Mouse (Mus musculus) neural tube, embryonic 11.5 days (tissue): ENCODE measurements around the gene Ccdc183. TPM values are rescaled to one million over a fixed set of nuclear protein-coding genes. Genes with fewer than 3 reads are reported as not detected.

Source experiments
- ATAC-seq: fragments of 200-750 bp; cut with Nextera tagmentation; 2 replicates; pipeline ENCODE4 v1.8.0; 2017; ENCODE audit warnings: moderate number of reproducible peaks, mild to moderate bottlenecking, moderate TSS enrichment, moderate library complexity; ENCODE audit not compliant: insufficient read depth, low FRiP score, low TSS enrichment
- DNase-seq: peaks from one replicate; pipeline ENCODE4 v3.0.0-alpha.2; 2015; ENCODE audit warnings: low spot score
- H3K27ac ChIP-seq: fragments of 300-500 bp; sonication (generic); 2 replicates; pipeline ENCODE4 v1.5.1; 2014; ENCODE audit warnings: low read depth, mild to moderate bottlenecking, low read length
- H3K27me3 ChIP-seq: fragments of 300-500 bp; sonication (generic); 2 replicates; pipeline ENCODE4 v1.6.1; 2014; ENCODE audit warnings: mild to moderate bottlenecking, low read length, mixed read lengths; ENCODE audit not compliant: control insufficient read depth, insufficient read depth
- H3K36me3 ChIP-seq: fragments of 300-500 bp; sonication (generic); 2 replicates; pipeline ENCODE4 v1.6.1; 2014; ENCODE audit warnings: mild to moderate bottlenecking, low read length, moderate library complexity, mixed read lengths; ENCODE audit not compliant: control insufficient read depth, insufficient read depth
- H3K4me1 ChIP-seq: fragments of 300-500 bp; sonication (generic); 2 replicates; pipeline ENCODE4 v1.6.1; 2014; ENCODE audit warnings: low read length, mixed read lengths; ENCODE audit not compliant: control insufficient read depth, insufficient read depth
- H3K4me2 ChIP-seq: fragments of 300-500 bp; sonication (generic); 2 replicates; pipeline ENCODE4 v1.6.1; 2014; ENCODE audit warnings: low read depth, mild to moderate bottlenecking, moderate library complexity
- H3K4me3 ChIP-seq: fragments of 300-500 bp; sonication (generic); 2 replicates; pipeline ENCODE4 v1.5.1; 2014; ENCODE audit warnings: low read depth, low read length
- H3K9ac ChIP-seq: fragments of 300-500 bp; sonication (generic); 2 replicates; pipeline ENCODE4 v1.6.1; 2014; ENCODE audit warnings: mild to moderate bottlenecking, low read length
- H3K9me3 ChIP-seq: fragments of 300-500 bp; sonication (generic); 2 replicates; pipeline ENCODE4 v1.6.1; 2016; ENCODE audit warnings: low read length; ENCODE audit not compliant: control insufficient read depth
- WGBS: fragments of 180-500 bp; shearing (Covaris S2); extraction: QIAGEN DNeasy Blood & Tissue Kit; methylation state at CpG from one replicate; pipeline ENCODE4 v1.1.7; 2014; 5-methylcytosine and 5-hydroxymethylcytosine counted together
- polyA plus RNA-seq: library from polyadenylated mRNA; unstranded; fragments of >200 nt; fragmentation: Nextera tagmentation; extraction: Ambion mirVana; gene quantifications from 2 replicates; pipeline ENCODE4 v1.2.1, GENCODE M21; 2014

Gene Ccdc183
- polyA plus RNA-seq, 1 experiment from 2014 or later, result 0.20 TPM

GRCm38 (mm10) chr2:25582466-25583119, 34.9 kb downstream of the Ccdc183 start:
- Histone ChIP-seq H3K9me3 (no peaks in the 10 kb centered on the region), H3K4me2 (no peak overlapping the region), H3K9ac (no peak overlapping the region), H3K36me3 (peaks cover 7% of the 10 kb centered on the region; the same call in 1 of the 2 replicates), H3K4me3 (no peak overlapping the region), H3K27ac (no peak overlapping the region), H3K4me1 (peaks cover 25% of the 10 kb centered on the region), H3K27me3 (peaks cover 38% of the 10 kb centered on the region)
- ATAC-seq (no peak), DNase-seq (peak; percentile 52)
- 51% methylated on average over 12 of the region's 12 CpGs for WGBS

DNA sequence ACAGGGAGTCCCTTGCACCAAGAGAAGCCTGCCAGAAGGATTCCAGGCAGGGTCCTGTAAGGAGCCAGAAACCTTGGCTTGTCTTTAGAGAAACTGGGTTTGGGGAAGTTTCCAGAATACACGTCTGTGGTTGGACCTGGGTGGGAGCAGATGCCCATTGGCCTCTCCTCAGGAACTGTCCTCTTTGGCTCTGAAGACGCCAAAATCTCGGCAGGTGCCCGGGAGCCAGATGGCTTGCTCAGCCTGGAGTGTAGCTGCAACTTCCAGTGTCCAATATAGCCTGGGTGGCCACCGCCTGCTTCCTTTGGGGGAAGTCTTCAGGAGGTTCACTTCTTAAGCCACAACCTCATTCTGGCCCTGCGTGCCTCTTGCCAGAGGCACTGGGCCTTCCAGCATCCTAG, 35.6 kb downstream of the Ccdc183 start:
- no peak for DNase-seq
- H3K9ac ChIP-seq, result no peak overlapping the region
- H3K4me3 ChIP-seq, result no peak overlapping the region
- WGBS, result 39% methylated on average over 6 of the region's 6 CpGs
- H3K27me3 ChIP-seq, result peaks cover 45% of the 10 kb centered on the region
- no peak for ATAC-seq
- H3K27ac ChIP-seq, result no peak overlapping the region
- H3K4me1 ChIP-seq, result peaks cover 26% of the 10 kb centered on the region
- H3K9me3 ChIP-seq, result no peaks in the 10 kb centered on the region
- peaks cover 7% of the 10 kb centered on the region; the same call in 1 of the 2 replicates for H3K36me3 ChIP-seq
- no peak overlapping the region for H3K4me2 ChIP-seq

DNA sequence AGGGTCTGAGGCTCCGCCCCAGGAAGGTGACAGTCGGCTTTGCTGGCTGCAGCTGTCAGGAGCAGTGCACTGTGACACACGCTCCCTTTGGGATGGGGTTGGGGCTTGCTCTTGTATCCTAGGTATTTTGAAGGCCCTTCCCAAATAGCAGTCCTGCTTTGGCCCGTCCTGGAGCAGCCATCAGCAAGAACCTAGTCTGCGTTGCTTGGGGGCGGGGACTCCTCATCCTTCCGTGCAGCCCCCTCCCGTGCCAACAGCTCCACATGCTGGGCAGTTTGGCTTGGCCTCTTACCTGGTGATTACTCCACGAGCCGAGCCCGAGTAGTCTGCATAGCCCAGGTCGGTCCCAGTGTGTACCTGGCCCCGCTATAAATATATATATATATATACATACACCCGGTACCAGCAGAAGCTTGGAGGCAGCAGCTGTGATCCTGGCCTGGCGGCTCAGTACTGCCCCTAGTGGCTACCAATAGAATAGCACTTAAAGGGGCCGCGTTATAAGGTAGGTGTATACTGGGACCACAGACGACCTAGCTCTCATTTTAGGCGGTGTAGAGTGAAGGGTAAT, 36.1 kb downstream of the Ccdc183 start, which contains the start of gene Ajm1:
TSS of gene Ajm1 (minus strand) at position 464 of the 571 bp plus-strand sequence.
- Histone ChIP-seq H3K4me3 (peak within 1 kb of the TSS; percentile 28; the same call in 1 of the 2 replicates), H3K36me3 (peaks cover 7% of the 10 kb centered on the region; the same call in 1 of the 2 replicates), H3K27ac (no peak within 1 kb of the TSS), H3K9me3 (no peaks in the 10 kb centered on the region), H3K9ac (no peak within 1 kb of the TSS), H3K27me3 (peaks cover 50% of the 10 kb centered on the region), H3K4me1 (peaks cover 26% of the 10 kb centered on the region), H3K4me2 (peak within 1 kb of the TSS; percentile 44)
- peak; percentile 69 for DNase-seq
- WGBS, result 7% methylated on average over 19 of the region's 19 CpGs
- ATAC-seq, result peak; percentile 62

- Histone ChIP-seq H3K9ac (no peak overlapping the region), H3K4me2 (no peak overlapping the region), H3K36me3 (peaks cover 4% of the 10 kb centered on the region; the same call in 1 of the 2 replicates), H3K27me3 (peaks cover 57% of the 10 kb centered on the region), H3K27ac (no peak overlapping the region), H3K4me3 (no peak overlapping the region), H3K9me3 (no peaks in the 10 kb centered on the region), H3K4me1 (peaks cover 27% of the 10 kb centered on the region)
- DNase-seq, result no peak
- no peak for ATAC-seq
- 47% methylated on average over 6 of the region's 6 CpGs for whole genome bisulfite sequencing
Observed at GRCm38 (mm10) chr2:25580621-25581101, 36.8 kb downstream of the Ccdc183 start.

DNA sequence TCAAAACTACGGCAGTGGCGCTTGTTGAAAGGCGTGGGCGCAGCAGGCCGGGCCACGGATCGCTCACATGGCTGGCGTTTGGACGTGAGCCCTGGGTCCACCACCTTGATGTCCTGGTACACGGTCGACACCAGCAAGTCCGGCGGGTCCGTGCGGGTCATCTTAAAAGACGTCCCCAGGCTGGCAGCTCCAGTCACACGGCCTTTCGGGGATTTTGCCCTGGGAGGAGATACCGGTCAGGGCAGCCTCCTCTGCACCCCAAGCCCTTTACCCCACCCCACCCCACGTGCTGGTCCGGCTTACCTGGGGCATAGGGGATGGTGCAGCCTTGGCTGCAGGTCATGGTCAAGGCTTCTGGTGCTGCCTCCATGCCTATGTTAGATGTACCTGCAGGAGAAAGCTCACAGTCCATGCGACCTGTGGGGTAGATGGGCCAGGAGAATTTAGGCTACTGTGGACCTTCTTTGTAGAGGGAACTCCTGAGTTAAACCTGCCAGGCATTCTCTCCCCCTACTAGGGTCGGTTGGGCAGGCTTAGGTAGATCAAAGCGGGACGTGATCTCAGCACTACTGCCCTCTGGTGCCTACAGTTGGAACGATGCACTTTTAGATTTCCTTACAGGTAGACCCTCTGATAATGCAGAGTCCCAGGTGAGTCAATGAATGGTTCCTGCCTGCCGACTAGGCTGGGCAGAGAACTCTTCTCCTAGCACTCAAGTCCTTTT, 37.6 kb downstream of the Ccdc183 start:
- Histone ChIP-seq H3K4me3 (no peak overlapping the region), H3K4me2 (peak overlapping the region; percentile 12; the same call in 1 of the 2 replicates), H3K27ac (no peak overlapping the region), H3K9me3 (no peaks in the 10 kb centered on the region), H3K27me3 (peaks cover 59% of the 10 kb centered on the region), H3K9ac (no peak overlapping the region), H3K4me1 (peaks cover 30% of the 10 kb centered on the region), H3K36me3 (peaks cover 4% of the 10 kb centered on the region; the same call in 1 of the 2 replicates)
- ATAC-seq (no peak), DNase-seq (peak; percentile 38)
- WGBS, result 5% methylated on average over 27 of the region's 27 CpGs

DNA sequence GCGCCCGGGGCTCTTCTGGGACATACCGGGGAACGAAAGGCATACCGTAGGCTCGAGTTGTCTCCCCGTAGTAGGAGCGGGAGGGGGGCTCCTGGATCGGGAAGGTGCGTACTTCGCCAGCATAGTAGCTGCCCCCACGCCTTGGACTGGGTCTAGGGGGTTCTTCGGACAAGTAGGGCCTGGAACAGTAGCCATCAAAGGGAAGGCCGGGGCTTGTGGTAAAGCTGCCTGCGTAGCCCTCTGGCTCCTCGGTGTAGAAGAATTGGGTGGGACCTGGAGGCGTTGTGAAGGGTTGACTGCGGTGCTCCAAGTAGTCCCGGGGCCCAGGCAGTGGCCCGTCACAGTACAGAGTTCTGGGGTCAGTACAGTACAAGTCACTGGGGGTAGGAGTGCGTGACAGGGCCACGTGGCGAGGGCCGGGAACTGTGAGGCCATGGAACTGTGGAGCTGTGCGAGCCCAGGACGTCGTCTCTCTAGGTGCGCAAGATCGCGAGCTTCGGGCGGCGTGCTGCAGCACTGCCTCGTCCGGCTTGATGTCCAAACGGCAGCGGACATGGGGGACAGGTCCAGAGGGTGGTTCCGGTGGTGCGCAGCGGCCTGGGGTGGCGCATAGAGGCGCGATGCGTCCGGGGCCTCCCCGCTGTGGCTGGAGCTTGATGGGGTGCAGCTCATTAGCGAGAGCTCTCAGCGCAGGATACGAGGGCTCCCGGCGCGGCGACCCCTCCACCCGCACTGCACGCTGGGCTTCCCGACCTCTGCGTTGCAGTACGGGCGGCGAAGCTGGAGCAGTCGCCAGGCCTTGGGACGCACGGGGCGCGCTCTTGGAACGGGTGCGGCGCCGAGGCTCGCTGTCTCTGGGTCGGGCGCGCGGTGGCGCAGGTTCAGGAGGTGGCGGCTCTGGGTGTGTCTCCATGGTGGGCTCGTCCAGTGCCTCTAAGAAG, 38.4 kb downstream of the Ccdc183 start:
- H3K9ac ChIP-seq, result no peak overlapping the region

DNA sequence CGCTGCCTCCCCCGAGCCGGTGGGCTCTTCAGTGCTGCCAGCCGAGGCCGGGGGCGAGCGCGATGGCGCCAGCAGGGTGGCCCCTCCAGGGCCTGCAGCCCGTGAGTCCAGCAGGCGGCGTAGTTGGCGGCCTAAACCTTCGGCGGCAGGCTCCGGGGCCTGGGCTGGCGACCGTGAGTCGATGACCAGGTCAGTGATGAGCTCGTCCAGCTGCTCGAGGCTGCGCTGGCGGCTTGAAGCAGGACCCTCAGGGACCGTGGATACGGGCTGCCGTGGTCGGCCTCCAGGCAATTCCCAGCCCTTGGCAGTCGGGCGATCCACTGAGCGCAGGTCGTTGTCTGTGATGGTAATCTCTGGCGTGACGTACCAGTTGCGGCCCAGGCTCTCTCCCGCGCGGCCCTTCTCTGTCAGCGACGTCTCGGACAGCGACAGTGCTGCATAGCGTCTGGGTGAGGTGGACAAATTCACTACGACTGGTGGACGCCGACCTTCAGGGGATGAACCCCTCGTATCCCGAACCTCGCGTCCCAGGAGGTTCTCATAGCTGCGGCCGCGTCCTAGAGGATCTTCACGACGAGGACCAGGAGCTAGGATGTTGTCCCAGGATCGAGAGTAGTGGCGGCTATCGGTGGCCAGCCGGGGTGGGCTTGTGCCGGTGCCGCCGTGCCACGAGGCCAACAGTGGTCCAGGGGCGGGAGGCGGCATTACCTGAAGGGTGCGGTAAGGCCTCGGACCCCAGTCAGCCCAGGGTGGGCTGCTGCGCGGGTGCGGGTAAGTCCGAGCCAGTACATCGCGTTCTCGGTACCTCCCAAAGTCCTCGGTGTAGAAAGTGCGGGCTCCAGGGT, 39.3 kb downstream of the Ccdc183 start:
- WGBS, result 4% methylated on average over 75 of the region's 75 CpGs
- H3K9ac ChIP-seq, result no peak overlapping the region; the same call in 1 of the 2 replicates
- H3K27ac ChIP-seq, result no peak overlapping the region
- H3K27me3 ChIP-seq, result peaks cover 59% of the 10 kb centered on the region
- DNase-seq (peak; percentile 51), ATAC-seq (no peak)
- H3K36me3 ChIP-seq, result peaks cover 1% of the 10 kb centered on the region; the same call in 1 of the 2 replicates
- H3K9me3 ChIP-seq, result no peaks in the 10 kb centered on the region
- H3K4me2 ChIP-seq, result peak overlapping the region; percentile 17
- peak overlapping the region; percentile 23 for H3K4me3 ChIP-seq
- H3K4me1 ChIP-seq, result peaks cover 36% of the 10 kb centered on the region

More for the DNA sequence above, 38.4 kb downstream of the Ccdc183 start:
- DNase-seq (no peak), ATAC-seq (no peak)
- Histone ChIP-seq H3K9me3 (no peaks in the 10 kb centered on the region), H3K4me3 (0 out of 2 replicates have a peak overlapping the region, but pooled peaks have one; percentile 2), H3K4me1 (peaks cover 31% of the 10 kb centered on the region), H3K36me3 (peaks cover 4% of the 10 kb centered on the region; the same call in 1 of the 2 replicates), H3K27ac (no peak overlapping the region), H3K4me2 (peak overlapping the region; percentile 12; the same call in 1 of the 2 replicates), H3K27me3 (peaks cover 59% of the 10 kb centered on the region)
- WGBS, result 5% methylated on average over 76 of the region's 77 CpGs
